Mouse (Mus musculus) retina, postnatal 7 days (tissue): Measurements from ENCODE around the gene Rhox9.
"Not testable (repeated sequence)": the region's sequence is repeated elsewhere in the genome, so short reads cannot be mapped to it uniquely, and the experiment has no call there.

Experiments used
- DNase-seq: peaks from one replicate; pipeline ENCODE4 v3.0.0-alpha.2; 2012; ENCODE audit warnings: low read depth, low spot score

The Rhox9 gene

GRCm38 (mm10) chrX:37901670-37902069 lies at the start of gene Rhox9:
Rhox9 (minus strand) TSS chrX:37901770.
- not testable (repeated sequence) for DNase-seq

GRCm38 (mm10) chrX:37916311-37916710 lies 14.7 kb upstream of the Rhox9 start:
- DNase-seq = no peak

- DNase-seq = no peak
Measured at GRCm38 (mm10) chrX:37908581-37908980, 7.0 kb upstream of the Rhox9 start.

- no peak for DNase-seq
Measured at GRCm38 (mm10) chrX:37903727-37904126, 2.2 kb upstream of the Rhox9 start.

GRCm38 (mm10) chrX:37897132-37897531 lies 4.4 kb downstream of the Rhox9 start, which contains the start of gene Rhox7b:
Rhox7b (minus strand) TSS chrX:37897232.
- not testable (repeated sequence) for DNase-seq

- no peak for DNase-seq
Measured at GRCm38 (mm10) chrX:37878844-37879243, 22.7 kb downstream of the Rhox9 start, which contains the start of gene Rhox8. Rhox8 (minus strand) TSS chrX:37878944.

- no peak for DNase-seq
Measured at GRCm38 (mm10) chrX:37871641-37872040, 29.9 kb downstream of the Rhox9 start.
